Mouse (Mus musculus) adrenal gland, adult 18-20 months (tissue): ENCODE data around the gene L2hgdh. TPM values are rescaled to one million over a fixed set of nuclear protein-coding genes. Genes with fewer than 3 reads are reported as not detected.
"Not testable (repeated sequence)": the region's sequence is repeated elsewhere in the genome, so short reads cannot be mapped to it uniquely, and the experiment has no call there.

Source experiments
- DNase-seq, 2 experiments: peaks; one replicate each; pipeline ENCODE4 v3.0.0; 2021 to 2022; ENCODE audit warnings: low spot score in 2 of 2
- microRNA-seq, 2 experiments: library from miRNA; unstranded; fragments of <30 nt; microRNA quantifications; one replicate each; pipeline ENCODE4 v1.2.0; 2021; ENCODE audit warnings: borderline number of aligned reads in 2 of 2
- total RNA-seq, 2 experiments: library from RNA; stranded (reverse); gene quantifications; 1 replicate in 1 of 2; 2 replicates in 1 of 2; pipeline ENCODE4 v1.2.3; 2021

L2hgdh gene
- total RNA-seq, 2 experiments from 2014 or later: 19.5 to 21.9 TPM

- DNase-seq: no peak
Observed at GRCm38 (mm10) chr12:69674576-69675537, 49.8 kb downstream of the L2hgdh start.

GRCm38 (mm10) chr12:69674176-69674575 is 50.5 kb downstream of the L2hgdh start:
- DNase-seq: no peak

GRCm38 (mm10) chr12:69666721-69667120 is 58.0 kb downstream of the L2hgdh start:
- DNase-seq: no peak

GRCm38 (mm10) chr12:69661658-69662057 is 63.0 kb downstream of the L2hgdh start:
- DNase-seq: no peak

- not testable (repeated sequence) for DNase-seq
Observed at GRCm38 (mm10) chr12:69653973-69654372, 70.7 kb downstream of the L2hgdh start.

- DNase-seq: no peak
Observed at GRCm38 (mm10) chr12:69649511-69649910, 75.2 kb downstream of the L2hgdh start.

- no peak for DNase-seq
Observed at GRCm38 (mm10) chr12:69645821-69646616, 78.7 kb downstream of the L2hgdh start.

- no peak for DNase-seq
Observed at GRCm38 (mm10) chr12:69644877-69645276, 79.8 kb downstream of the L2hgdh start.

- DNase-seq: no peak
Observed at GRCm38 (mm10) chr12:69642877-69643276, 81.8 kb downstream of the L2hgdh start.

Small RNA genes lying within 50 kb of the gene (microRNA-seq; reads per million reads assigned to microRNA genes)
- 0 reads per million in 2 experiments for gene Mir681

Other genes starting within 250 kb of the L2hgdh start
- gene Vcpkmt, start 141.8 kb downstream of the L2hgdh start, total RNA-seq: 10 to 100 TPM; 11.9 to 13.3 TPM
- gene Sos2, start 43.0 kb downstream of the L2hgdh start, total RNA-seq: 10 to 100 TPM; 33.7 to 40.8 TPM
- gene Atp5s, start 77 bp upstream of the L2hgdh start, total RNA-seq: 10 to 100 TPM; 11.5 to 16.2 TPM
- gene Cdkl1, start 66.4 kb upstream of the L2hgdh start, total RNA-seq: 1 to 10 TPM; 1.7 to 2.2 TPM
- 1 to 10 TPM; 4.9 to 8.9 TPM for gene Atl1, start 167.7 kb upstream of the L2hgdh start, total RNA-seq
- gene Map4k5, start 168.3 kb upstream of the L2hgdh start, total RNA-seq: 10 to 100 TPM; 24.3 to 27.3 TPM